Mouse (Mus musculus) layer of hippocampus, postnatal 25 days (tissue): ENCODE measurements around the gene Tmem184b. TPM values are rescaled to one million over a fixed set of nuclear protein-coding genes. Genes with fewer than 3 reads are reported as not detected.

ENCODE experiments used
- DNase-seq, 2 experiments: peaks; one replicate each; pipeline ENCODE4 v3.0.0; 2022; ENCODE audit warnings: mixed read lengths in 2 of 2, low spot score in 1 of 2; ENCODE audit errors: extremely low spot score in 1 of 2
- total RNA-seq, 2 experiments: library from RNA; stranded (reverse); gene quantifications; 2 replicates each; pipeline ENCODE4 v1.2.3; 2021

The Tmem184b gene
- total RNA-seq, 2 experiments from 2014 or later = 54.2 to 55.4 TPM

DNA sequence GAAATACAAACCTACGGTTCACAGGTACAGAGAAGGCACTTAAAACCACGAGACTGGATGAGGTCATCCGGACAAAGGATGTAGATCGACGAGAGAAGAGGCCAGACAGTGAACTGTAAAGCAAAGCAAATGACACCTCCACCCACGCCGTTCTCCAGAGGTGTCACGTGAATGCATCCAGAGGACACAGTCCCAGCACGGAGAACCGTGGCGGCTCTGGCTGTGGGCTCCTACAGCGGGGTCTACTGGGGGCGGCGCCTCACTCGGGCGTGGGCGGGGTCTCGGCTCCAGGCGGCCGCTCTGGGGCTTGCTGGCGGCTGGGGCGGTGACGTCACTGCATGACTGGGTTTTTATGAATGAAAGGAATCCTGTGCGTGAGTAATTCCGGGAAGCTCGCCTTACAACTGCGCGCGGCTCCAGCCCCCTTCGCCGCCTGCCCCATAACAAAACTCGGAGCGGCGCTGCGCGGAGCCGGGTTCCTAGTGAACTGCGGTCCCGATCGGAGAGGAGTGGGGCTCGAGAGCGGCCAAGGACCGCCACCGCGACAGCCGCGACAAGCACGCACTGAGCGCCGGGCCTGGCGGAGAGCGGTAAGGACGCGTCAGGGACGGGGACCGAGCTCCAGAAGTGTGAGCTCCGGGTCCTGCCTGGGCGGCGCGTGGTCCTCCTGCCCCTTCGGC, 56.1 kb downstream of the Tmem184b start:
- DNase-seq = peak; percentile 75 to 77

GRCm38 (mm10) chr15:79346051-79346793, 57.1 kb downstream of the Tmem184b start, which contains the start of gene Maff:
Gene Maff (plus strand): TSS chr15:79346621.
- no peak for DNase-seq

DNA sequence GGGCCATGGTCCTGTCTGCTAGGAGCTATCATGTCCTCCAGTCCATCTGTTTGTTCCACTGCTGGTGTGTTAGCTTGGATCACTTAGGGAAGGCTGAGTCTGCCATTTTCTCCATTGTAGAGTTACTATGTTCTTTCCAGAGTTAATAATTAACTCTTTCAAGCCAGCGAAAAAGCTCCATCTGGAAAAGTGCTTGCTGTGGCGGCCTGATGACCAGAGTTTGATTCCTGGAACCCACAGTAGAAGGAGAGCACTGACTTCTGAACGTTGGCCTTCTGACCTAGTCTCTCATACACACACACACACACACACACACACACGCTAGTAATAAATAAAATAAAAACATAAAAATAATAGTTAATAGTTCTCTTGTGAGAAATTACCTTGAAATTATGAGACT, 58.7 kb downstream of the Tmem184b start:
- no peak for DNase-seq

- no peak for DNase-seq
Measured at GRCm38 (mm10) chr15:79342641-79343337, 60.6 kb downstream of the Tmem184b start.

GRCm38 (mm10) chr15:79338978-79339377, 64.4 kb downstream of the Tmem184b start:
- no peak for DNase-seq

- DNase-seq = no peak
Measured at GRCm38 (mm10) chr15:79335061-79335655, 68.2 kb downstream of the Tmem184b start.

DNA sequence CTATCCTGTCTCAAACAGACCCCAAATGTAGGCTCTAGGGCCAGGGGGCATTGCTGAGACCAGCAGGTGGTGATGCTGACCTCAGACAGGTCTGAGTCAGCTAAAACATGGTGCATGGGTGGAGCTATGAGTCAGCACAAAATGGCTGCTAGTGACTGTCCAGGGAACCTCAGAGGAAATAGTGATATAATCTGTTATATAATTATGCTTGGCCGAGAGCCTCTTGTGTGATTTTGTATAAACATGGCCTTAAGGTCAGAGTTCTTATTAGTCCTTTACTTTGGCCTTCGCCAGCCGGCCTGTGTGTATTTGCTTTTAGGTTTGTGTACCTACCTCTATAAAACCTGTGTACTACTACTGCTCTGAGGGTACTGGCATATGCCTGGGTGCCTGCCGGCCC, 70.0 kb downstream of the Tmem184b start:
- DNase-seq = no peak

- no peak for DNase-seq
Measured at GRCm38 (mm10) chr15:79330521-79330920, 72.8 kb downstream of the Tmem184b start.

DNA sequence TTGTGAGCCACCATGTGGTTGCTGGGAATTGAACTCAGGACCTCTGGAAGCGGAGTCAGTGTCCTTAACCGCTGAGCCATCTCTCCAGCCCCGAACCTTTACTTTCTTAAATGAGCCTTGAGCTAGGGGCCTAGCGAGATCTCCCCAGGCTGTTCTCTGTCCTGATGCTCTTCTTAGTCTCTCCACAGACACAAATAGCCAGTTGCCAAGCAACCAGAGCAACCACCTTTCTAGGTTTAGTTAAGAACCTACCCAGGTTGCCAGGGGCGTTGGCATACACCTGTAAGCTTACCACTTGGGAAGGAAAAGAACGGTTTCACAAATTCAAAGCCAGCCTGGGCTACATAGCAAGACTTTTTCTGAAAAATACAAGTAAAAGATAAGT, 73.4 kb downstream of the Tmem184b start:
- no peak for DNase-seq

- no peak for DNase-seq
Measured at GRCm38 (mm10) chr15:79329346-79329978, 73.9 kb downstream of the Tmem184b start.

- DNase-seq = no peak
Measured at GRCm38 (mm10) chr15:79328939-79329275, 74.5 kb downstream of the Tmem184b start.

- peak; percentile 93 to 95 for DNase-seq
Measured at GRCm38 (mm10) chr15:79328058-79328938, 75.1 kb downstream of the Tmem184b start, which contains the start of gene Pla2g6. Gene Pla2g6 (minus strand): TSS chr15:79328390.

- peak; percentile 16 to 21 for DNase-seq
Measured at GRCm38 (mm10) chr15:79326971-79327961, 76.1 kb downstream of the Tmem184b start.

DNA sequence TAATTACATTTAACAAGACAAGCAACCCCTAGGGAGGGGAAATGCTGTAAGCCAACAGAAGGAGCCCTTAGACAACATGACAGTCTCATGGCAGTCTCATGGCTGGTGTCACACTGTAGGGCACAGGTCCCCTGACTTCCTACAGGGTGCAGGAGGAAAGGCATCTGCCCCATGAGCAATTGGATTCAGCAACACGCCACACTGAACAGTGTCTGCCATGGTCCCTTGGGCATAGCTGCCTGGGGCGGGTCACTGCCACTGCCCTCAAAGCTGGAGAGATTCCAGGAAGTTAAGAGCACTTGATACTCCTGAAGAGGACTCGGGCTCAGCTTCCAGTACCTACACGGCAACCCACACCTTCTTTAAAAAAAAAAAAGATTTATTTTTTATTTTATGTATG, 77.1 kb downstream of the Tmem184b start:
- no peak for DNase-seq

DNA sequence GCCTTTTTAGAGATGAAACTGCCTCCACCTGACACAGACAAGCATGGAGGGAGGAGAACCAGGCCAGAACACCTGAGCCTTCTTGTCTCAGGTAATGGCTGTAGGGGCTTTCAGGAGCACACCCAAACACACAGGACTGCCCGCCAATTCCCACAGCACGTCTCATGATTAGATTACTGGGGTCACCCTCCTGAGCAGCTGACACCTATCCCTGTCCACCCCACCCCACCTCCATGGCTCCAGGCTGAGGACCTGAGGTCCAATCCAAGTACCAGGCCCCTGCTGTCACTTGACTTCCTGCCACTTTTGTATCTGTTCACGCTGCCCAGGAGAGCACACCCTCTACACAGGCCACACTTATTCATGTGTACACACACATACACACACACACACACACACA, 77.6 kb downstream of the Tmem184b start:
- no peak for DNase-seq

DNA sequence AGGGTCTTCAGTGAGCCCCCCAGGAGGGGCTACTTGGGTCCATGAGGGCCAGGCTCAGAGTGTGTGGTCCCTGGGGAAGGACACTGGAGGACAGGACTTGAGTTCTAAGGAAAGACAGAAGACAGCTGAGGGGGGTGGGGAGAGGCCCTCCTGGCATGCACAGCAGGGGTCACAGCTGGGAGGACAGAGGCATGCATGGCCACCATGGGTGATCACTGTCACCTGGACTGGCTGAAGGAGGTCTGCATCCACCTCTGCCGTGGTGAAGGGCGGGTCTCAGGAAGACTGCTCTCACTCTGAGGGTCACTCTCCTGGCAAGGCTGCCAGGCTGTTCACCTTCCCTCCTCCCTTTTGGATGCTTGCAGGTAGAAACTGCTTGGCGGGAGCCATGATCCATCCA, 79.0 kb downstream of the Tmem184b start:
- DNase-seq = no peak

- no peak for DNase-seq
Measured at GRCm38 (mm10) chr15:79323791-79324155, 79.6 kb downstream of the Tmem184b start.
